Mouse (Mus musculus) adipocyte (in vitro differentiated cells): Measurements from ENCODE around the gene Gm5800.
"Not testable (repeated sequence)": the region's sequence is repeated elsewhere in the genome, so short reads cannot be mapped to it uniquely, and the experiment has no call there.

ENCODE experiments used
- DNase-seq: peaks from one replicate; pipeline ENCODE4 v3.0.0-alpha.2; 2016; ENCODE audit warnings: low spot score

Gene Gm5800

GRCm38 (mm10) chr14:51717083-51717482 is at the start of gene Gm5800:
TSS of gene Gm5800 (minus strand) at chr14:51717183.
- DNase-seq, result no peak

- DNase-seq, result no peak
These were observed 39.0 kb upstream of the Gm5800 start for GRCm38 (mm10) chr14:51755944-51756343.

GRCm38 (mm10) chr14:51740347-51741170 is 23.6 kb upstream of the Gm5800 start:
- DNase-seq, result peak; percentile 1

GRCm38 (mm10) chr14:51739150-51739993 is 22.4 kb upstream of the Gm5800 start:
- DNase-seq, result peak; percentile 0

GRCm38 (mm10) chr14:51738411-51739149 is 21.6 kb upstream of the Gm5800 start:
- DNase-seq, result peak; percentile 0

GRCm38 (mm10) chr14:51737967-51738366 is 21.0 kb upstream of the Gm5800 start:
- no peak for DNase-seq

- not testable (repeated sequence) for DNase-seq
These were observed 21.6 kb downstream of the Gm5800 start, which contains the start of gene Gm17079 for GRCm38 (mm10) chr14:51695368-51695767. TSS of gene Gm17079 (minus strand) at chr14:51695468.

- no peak for DNase-seq
These were observed 39.7 kb downstream of the Gm5800 start for GRCm38 (mm10) chr14:51677269-51677668.
